Mouse (Mus musculus) ES-E14 (cell line): ENCODE results near the gene Ado. TPM values are rescaled to one million over a fixed set of nuclear protein-coding genes. Genes with fewer than 3 reads are reported as not detected.

Experiments
- DNase-seq: peaks from one replicate; pipeline ENCODE4 v3.0.0-alpha.2; 2013; ENCODE audit warnings: low read depth, low spot score
- H3K27ac ChIP-seq: 2 replicates; pipeline ENCODE4 v1.5.1; 2012; ENCODE audit warnings: low read depth, mild to moderate bottlenecking, low read length, moderate library complexity, mixed read lengths; ENCODE audit not compliant: poor library complexity, insufficient read depth, severe bottlenecking
- H3K36me3 ChIP-seq: 2 replicates; pipeline ENCODE4 v1.6.1; 2012; ENCODE audit warnings: mild to moderate bottlenecking, low read length, moderate library complexity, mixed read lengths; ENCODE audit not compliant: control insufficient read depth, poor library complexity, insufficient read depth, severe bottlenecking
- H3K4me1 ChIP-seq, 2 experiments: fragments of 150-350 bp in 1 of 2; sonication (generic) in 1 of 2; 2 replicates each; pipeline ENCODE4 v1.6.1; 2012; ENCODE audit warnings: low read length in 2 of 2, mild to moderate bottlenecking in 1 of 2, mixed read lengths in 1 of 2; ENCODE audit not compliant: control insufficient read depth in 2 of 2, insufficient read depth in 2 of 2, poor library complexity in 1 of 2
- H3K4me3 ChIP-seq, 2 experiments: fragments of 150-350 bp in 1 of 2; sonication (generic) in 1 of 2; 2 replicates each; pipeline ENCODE4 v1.5.1; 2012; ENCODE audit warnings: low read length in 2 of 2, low read depth in 1 of 2, mild to moderate bottlenecking in 1 of 2, mixed read lengths in 1 of 2; ENCODE audit not compliant: insufficient read depth in 1 of 2, poor library complexity in 1 of 2, severe bottlenecking in 1 of 2
- H3K9ac ChIP-seq: 2 replicates; pipeline ENCODE4 v1.6.1; 2012; ENCODE audit warnings: low read depth, mild to moderate bottlenecking, low read length, mixed read lengths; ENCODE audit not compliant: poor library complexity, insufficient read depth, severe bottlenecking
- H3K9me3 ChIP-seq: fragments of 150-350 bp; sonication (generic); 2 replicates; pipeline ENCODE4 v1.6.1; 2012; ENCODE audit warnings: low read depth, mild to moderate bottlenecking, low read length; ENCODE audit not compliant: control insufficient read depth, insufficient read depth
- HCFC1 ChIP-seq: IDR thresholded peaks from 2 replicates; pipeline ENCODE4 v1.6.1; 2012; ENCODE audit warnings: low read length, inconsistent platforms, borderline replicate concordance; ENCODE audit not compliant: insufficient read depth
- MAFK ChIP-seq: IDR thresholded peaks from 2 replicates; pipeline ENCODE4 v1.6.1; 2014; ENCODE audit warnings: mild to moderate bottlenecking, low read depth, low read length, inconsistent platforms; ENCODE audit not compliant: insufficient read depth
- ZC3H11A ChIP-seq: IDR thresholded peaks from 2 replicates; pipeline ENCODE4 v1.6.1; 2012; ENCODE audit warnings: low read depth, mild to moderate bottlenecking, inconsistent platforms, low read length, borderline replicate concordance
- ZNF384 ChIP-seq: IDR thresholded peaks from 2 replicates; pipeline ENCODE4 v1.6.1; 2012; ENCODE audit warnings: low read depth, low read length, inconsistent platforms
- in situ Hi-C, 2 experiments: fragments of 600-800 bp; cut with MboI; formaldehyde crosslinking; loops; one replicate each; pipeline ENCODE4 v1.15.1; 2025; ENCODE audit warnings: low sequenced_read_pairs in 2 of 2, inconsistent platforms in 1 of 2; ENCODE audit not compliant: unreplicated experiment in 2 of 2
- total RNA-seq: library from RNA; depleted of rRNA; stranded (reverse); fragments of 300-350 nt; gene quantifications from 2 replicates; pipeline ENCODE4 v1.2.3, GENCODE M21; 2012; rRNA removed

The Ado gene
- total RNA-seq = 19.8 and 23.4 TPM in 2 replicates

DNA sequence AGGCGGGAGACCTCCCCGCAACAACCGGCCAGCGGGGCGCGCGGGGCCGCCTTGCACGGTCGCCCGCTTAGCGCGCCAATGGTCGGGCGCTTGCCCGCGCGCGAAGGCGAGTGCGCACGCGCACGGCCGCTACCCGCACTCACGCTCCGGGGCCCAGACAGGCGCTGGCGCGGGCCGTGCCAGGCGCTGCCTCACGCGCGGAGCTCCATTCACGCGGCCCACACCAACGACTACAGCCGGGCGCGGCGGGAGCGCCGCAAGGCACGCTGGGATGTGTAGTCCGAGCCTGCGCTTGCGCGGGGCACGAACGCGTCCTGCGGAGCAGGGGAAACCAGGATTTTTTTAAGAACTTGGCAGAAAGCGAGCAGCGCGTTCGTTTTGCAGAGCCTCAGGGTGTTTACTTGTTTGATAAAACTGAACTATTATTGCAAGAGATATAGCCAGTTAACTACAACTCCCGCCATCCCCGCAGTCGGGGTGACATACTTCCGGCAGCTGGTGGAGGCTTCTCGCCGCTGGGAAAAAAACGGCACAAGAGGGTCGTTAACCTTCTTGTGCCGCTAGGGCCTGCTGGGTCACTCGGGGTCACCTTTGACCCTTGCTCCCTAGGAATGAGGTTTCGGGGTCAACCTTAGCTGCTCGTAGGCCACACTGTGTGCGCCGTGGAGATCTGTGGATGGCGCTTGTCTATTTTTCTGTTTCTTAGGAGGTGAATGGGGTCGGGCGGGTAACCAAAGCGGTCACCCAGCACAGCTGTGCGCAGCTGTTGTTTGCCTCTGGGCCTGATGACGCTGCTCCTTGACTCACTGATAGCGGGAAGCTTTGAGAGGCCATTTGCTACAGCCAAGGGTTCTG is at the start of gene Ado:
Gene Ado, minus strand, starts transcription at position 79 of the 855 bp plus-strand sequence.
- peak within 1 kb of the TSS; percentile 82 to 97 for H3K4me3 ChIP-seq
- peak; percentile 78 for DNase-seq
- H3K27ac ChIP-seq = peak within 1 kb of the TSS; percentile 46
- peaks cover 0 to 7% of the 10 kb centered on the region in 2 experiments; a peak in 2 of 4 replicates for H3K4me1 ChIP-seq
- no peaks in the 10 kb centered on the region for H3K9me3 ChIP-seq
- peak within 1 kb of the TSS; percentile 88 for H3K9ac ChIP-seq
- H3K36me3 ChIP-seq = peaks cover 8% of the 10 kb centered on the region; the same call in 1 of the 2 replicates
- in situ Hi-C loops = no loop called here
- TF ChIP-seq HCFC1 (peak; percentile 94), ZC3H11A (no peak), ZNF384 (peak; percentile 83)

- TF ChIP-seq ZC3H11A = no peak
- TF ChIP-seq MAFK = no peak
- TF ChIP-seq ZNF384 = no peak
- no peak overlapping the region for H3K9ac ChIP-seq
- H3K27ac ChIP-seq = no peak overlapping the region
- no peak for DNase-seq
- no peaks in the 10 kb centered on the region for H3K4me1 ChIP-seq
- no peak overlapping the region for H3K4me3 ChIP-seq
- no peaks in the 10 kb centered on the region for H3K36me3 ChIP-seq
- H3K9me3 ChIP-seq = no peaks in the 10 kb centered on the region
- in situ Hi-C loops = no loop called here
Measured at GRCm38 (mm10) chr10:67595278-67595677, 46.5 kb upstream of the Ado start.

- no peak for DNase-seq
- Histone ChIP-seq H3K9me3 (no peaks in the 10 kb centered on the region), H3K27ac (no peak overlapping the region), H3K4me1 (no peaks in the 10 kb centered on the region), H3K9ac (no peak overlapping the region), H3K36me3 (no peaks in the 10 kb centered on the region), H3K4me3 (no peak overlapping the region)
- no peak for TF ChIP-seq ZC3H11A
- TF ChIP-seq HCFC1 = no peak
- in situ Hi-C loops = no loop called here
Measured at GRCm38 (mm10) chr10:67585873-67586610, 37.3 kb upstream of the Ado start.

DNA sequence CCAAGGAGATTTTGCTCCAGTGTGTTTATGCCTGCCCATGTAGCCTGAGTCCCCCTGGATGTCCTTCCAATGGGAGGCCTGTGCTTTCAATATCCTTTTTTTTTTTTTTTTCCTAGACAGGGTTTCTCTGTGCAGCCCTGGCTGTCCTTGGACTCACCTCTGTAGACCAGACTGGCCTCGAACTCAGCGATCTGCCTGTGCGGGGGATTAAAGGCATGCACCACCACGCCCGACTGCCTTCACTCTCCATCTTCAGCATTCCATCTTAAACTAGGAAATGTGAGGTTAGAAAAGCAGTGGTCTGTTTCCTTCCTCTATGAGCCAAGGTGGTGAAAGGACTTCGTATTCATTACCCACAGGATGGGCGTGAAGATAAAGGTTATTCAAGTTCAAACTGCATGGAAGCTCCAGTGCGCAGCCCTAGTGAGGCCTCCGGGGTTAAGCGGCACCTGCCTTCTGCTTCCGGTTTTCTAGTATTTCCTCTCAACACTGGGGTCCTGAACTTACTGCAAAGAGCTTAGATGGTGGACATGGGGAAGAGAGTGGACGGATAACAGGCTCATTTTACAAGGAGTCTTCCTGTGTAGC is 33.0 kb upstream of the Ado start:
- Histone ChIP-seq H3K4me3 (no peak overlapping the region), H3K9ac (no peak overlapping the region), H3K4me1 (no peaks in the 10 kb centered on the region), H3K9me3 (no peaks in the 10 kb centered on the region), H3K27ac (no peak overlapping the region), H3K36me3 (no peaks in the 10 kb centered on the region)
- in situ Hi-C loops = no loop called here
- TF ChIP-seq ZNF384 (peak; percentile 52; the same call in 1 of the 2 replicates), ZC3H11A (no peak)
- peak; percentile 13 for DNase-seq
